Mouse (Mus musculus) heart, postnatal 14 days (tissue): ENCODE measurements around the gene Ino80. TPM values are rescaled to one million over a fixed set of nuclear protein-coding genes. Genes with fewer than 3 reads are reported as not detected.
A peak's percentile ranks its signal among the peaks of the same experiment; 100 is the strongest.

Source experiments
- DNase-seq, 2 experiments: peaks; one replicate each; pipeline ENCODE4 v3.0.0; 2021 to 2022
- intact Hi-C: fragments of 180-260 bp; cut with DNase I; formaldehyde crosslinking; loops from one replicate; pipeline ENCODE4 v1.15.1; 2025
- total RNA-seq, 2 experiments: library from RNA; stranded (reverse); gene quantifications; 2 replicates each; pipeline ENCODE4 v1.2.3; 2021

Gene Ino80
- total RNA-seq, 2 experiments from 2014 or later: 11.8 TPM

GRCm38 (mm10) chr2:119358249-119358648 is 119.2 kb downstream of the Ino80 start:
- DNase-seq: no peak
- intact Hi-C loops: no loop called here

GRCm38 (mm10) chr2:119356805-119357204 is 120.7 kb downstream of the Ino80 start:
- intact Hi-C loops: no loop called here
- no peak for DNase-seq

GRCm38 (mm10) chr2:119356310-119356709 is 121.2 kb downstream of the Ino80 start:
- intact Hi-C loops: no loop called here
- no peak for DNase-seq

- DNase-seq: peak; percentile 70 to 77
- intact Hi-C loops: no loop called here
These were observed 121.8 kb downstream of the Ino80 start for GRCm38 (mm10) chr2:119355651-119356050.

- intact Hi-C loops: no loop called here
- DNase-seq: peak; percentile 66 to 80
These were observed 122.4 kb downstream of the Ino80 start for GRCm38 (mm10) chr2:119355089-119355488.

GRCm38 (mm10) chr2:119353707-119354106 is 123.8 kb downstream of the Ino80 start:
- no peak for DNase-seq
- intact Hi-C loops: no loop called here

GRCm38 (mm10) chr2:119350555-119351486 is 126.7 kb downstream of the Ino80 start, which contains the start of gene Chac1:
TSS of gene Chac1 (plus strand) at chr2:119351229.
- DNase-seq: peak; percentile 79 to 81
- intact Hi-C loops: no loop called here

GRCm38 (mm10) chr2:119344537-119345138 is 132.8 kb downstream of the Ino80 start:
- DNase-seq: no peak
- intact Hi-C loops: no loop called here

- peak; percentile 96 to 97 for DNase-seq
- intact Hi-C loops: loop anchor here (1.0 kb wide), 2 partner anchors 37 to 77 kb away; no protein-coding TSS in a partner anchor
These were observed 139.8 kb downstream of the Ino80 start for GRCm38 (mm10) chr2:119337425-119338265.

- intact Hi-C loops: loop anchor here (1.0 kb wide), 1 partner anchor 9 kb away; no protein-coding TSS in a partner anchor
- peak in 1 of 2 experiments; percentile 47 for DNase-seq
These were observed 141.0 kb downstream of the Ino80 start for GRCm38 (mm10) chr2:119336470-119336869.

- no peak for DNase-seq
- intact Hi-C loops: loop anchor here (1.0 kb wide), 1 partner anchor 9 kb away; no protein-coding TSS in a partner anchor
These were observed 141.5 kb downstream of the Ino80 start for GRCm38 (mm10) chr2:119336002-119336401.

GRCm38 (mm10) chr2:119335535-119335934 is 142.0 kb downstream of the Ino80 start:
- no peak for DNase-seq
- intact Hi-C loops: no loop called here

- no peak for DNase-seq
- intact Hi-C loops: no loop called here
These were observed 142.4 kb downstream of the Ino80 start for GRCm38 (mm10) chr2:119334964-119335525.

- DNase-seq: no peak
- intact Hi-C loops: no loop called here
These were observed 143.4 kb downstream of the Ino80 start for GRCm38 (mm10) chr2:119334135-119334534.

- DNase-seq: no peak
- intact Hi-C loops: no loop called here
These were observed 145.3 kb downstream of the Ino80 start for GRCm38 (mm10) chr2:119332177-119332661.

- intact Hi-C loops: no loop called here
These were observed 146.7 kb downstream of the Ino80 start for GRCm38 (mm10) chr2:119330795-119331194.

GRCm38 (mm10) chr2:119329123-119329817 is 148.2 kb downstream of the Ino80 start:
- intact Hi-C loops: no loop called here
- no peak for DNase-seq

More at GRCm38 (mm10) chr2:119330795-119331194, 146.7 kb downstream of the Ino80 start:
- no peak for DNase-seq

GRCm38 (mm10) chr2:119328546-119328945 is 148.9 kb downstream of the Ino80 start:
- no peak for DNase-seq
- intact Hi-C loops: no loop called here

GRCm38 (mm10) chr2:119327942-119328526 is 149.5 kb downstream of the Ino80 start:
- intact Hi-C loops: loop anchor here (1.0 kb wide), 2 partner anchors 8 to 28 kb away; no protein-coding TSS in a partner anchor
- no peak for DNase-seq
